Mouse (Mus musculus) forebrain, embryonic 14.5 days (tissue): ENCODE measurements around the gene Borcs6. TPM values are rescaled to one million over a fixed set of nuclear protein-coding genes. Genes with fewer than 3 reads are reported as not detected.
"Not testable (repeated sequence)": the region's sequence is repeated elsewhere in the genome, so short reads cannot be mapped to it uniquely, and the experiment has no call there.

Source experiments
- ATAC-seq: fragments of 200-750 bp; cut with Nextera tagmentation; 2 replicates; pipeline ENCODE4 v1.8.0; 2017; ENCODE audit warnings: mild to moderate bottlenecking, moderate library complexity
- DNase-seq: peaks from one replicate; pipeline ENCODE4 v3.0.0-alpha.2; 2015; ENCODE audit warnings: low spot score
- H3K27ac ChIP-seq: fragments of 300-500 bp; sonication (generic); 2 replicates; pipeline ENCODE4 v1.5.1; 2014; ENCODE audit warnings: low read depth, mild to moderate bottlenecking, control low read depth, low read length, moderate library complexity
- H3K27me3 ChIP-seq: fragments of 300-500 bp; sonication (generic); replicated peaks from 2 replicates; pipeline ENCODE4 v1.6.1; 2014; ENCODE audit warnings: low read length, control low read depth, mixed read lengths; ENCODE audit not compliant: control insufficient read depth, insufficient read depth
- H3K36me3 ChIP-seq: fragments of 300-500 bp; sonication (generic); 2 replicates; pipeline ENCODE4 v1.6.1; 2014; ENCODE audit warnings: low read length, control low read depth; ENCODE audit not compliant: control insufficient read depth, insufficient read depth
- H3K4me1 ChIP-seq: fragments of 300-500 bp; sonication (generic); 2 replicates; pipeline ENCODE4 v1.6.1; 2014; ENCODE audit warnings: antibody characterized with exemption, low read length, control low read depth; ENCODE audit not compliant: control insufficient read depth, insufficient read depth
- H3K4me2 ChIP-seq: fragments of 300-500 bp; sonication (generic); 2 replicates; pipeline ENCODE4 v1.6.1; 2014; ENCODE audit warnings: mild to moderate bottlenecking, control low read depth, low read length
- H3K4me3 ChIP-seq: fragments of 300-500 bp; sonication (generic); 2 replicates; pipeline ENCODE4 v1.5.1; 2014; ENCODE audit warnings: low read depth, low read length, control low read depth
- H3K9ac ChIP-seq: fragments of 300-500 bp; sonication (generic); 2 replicates; pipeline ENCODE4 v1.6.1; 2014; ENCODE audit warnings: mild to moderate bottlenecking, low read length, control low read depth, moderate library complexity
- H3K9me3 ChIP-seq: fragments of 300-500 bp; sonication (generic); replicated peaks from 2 replicates; pipeline ENCODE4 v1.6.1; 2016; ENCODE audit warnings: low read length, control low read depth, mixed read lengths; ENCODE audit not compliant: control insufficient read depth
- WGBS: fragments of 180-500 bp; shearing (Covaris S2); extraction: QIAGEN DNeasy Blood & Tissue Kit; methylation state at CpG from one replicate; pipeline ENCODE4 v1.1.7; 2014; 5-methylcytosine and 5-hydroxymethylcytosine counted together
- polyA plus RNA-seq: library from polyadenylated mRNA; unstranded; fragments of >200 nt; fragmentation: Nextera tagmentation; extraction: Ambion mirVana; gene quantifications from 2 replicates; pipeline ENCODE4 v1.2.1, GENCODE M21; 2014

The Borcs6 gene
- polyA plus RNA-seq, result 10.7 and 13.9 TPM in 2 replicates

- peak within 1 kb of the TSS; percentile 78 for H3K27ac ChIP-seq
- no peaks in the 10 kb centered on the region for H3K36me3 ChIP-seq
- H3K27me3 ChIP-seq, result no peaks in the 10 kb centered on the region
- H3K4me1 ChIP-seq, result peaks cover 15% of the 10 kb centered on the region
- WGBS, result under 1% methylated on average over 57 of the region's 64 CpGs
- H3K4me3 ChIP-seq, result peak within 1 kb of the TSS; percentile 87
- DNase-seq (peak; percentile 99), ATAC-seq (peak; percentile 94)
- peak within 1 kb of the TSS; percentile 83 for H3K9ac ChIP-seq
- no peaks in the 10 kb centered on the region for H3K9me3 ChIP-seq
- H3K4me2 ChIP-seq, result peak within 1 kb of the TSS; percentile 91
These were observed at the start of gene Borcs6 for GRCm38 (mm10) chr11:69059357-69059974. Gene Borcs6, plus strand, starts transcription at chr11:69059717.

GRCm38 (mm10) chr11:69010400-69011323 is 48.9 kb upstream of the Borcs6 start:
- H3K4me2 ChIP-seq, result no peak overlapping the region
- 88% methylated on average over 15 of the region's 15 CpGs for WGBS
- H3K9ac ChIP-seq, result no peak overlapping the region
- no peak overlapping the region for H3K4me3 ChIP-seq
- no peaks in the 10 kb centered on the region for H3K9me3 ChIP-seq
- peaks cover 3% of the 10 kb centered on the region; the same call in 1 of the 2 replicates for H3K4me1 ChIP-seq
- no peaks in the 10 kb centered on the region for H3K27me3 ChIP-seq
- ATAC-seq (no peak), DNase-seq (no peak)
- no peak overlapping the region for H3K27ac ChIP-seq
- no peaks in the 10 kb centered on the region for H3K36me3 ChIP-seq

- H3K4me3 ChIP-seq, result peak overlapping the region; percentile 51; the same call in 1 of the 2 replicates
- WGBS, result 67% methylated on average over 2 of the region's 2 CpGs
- not testable (repeated sequence) for H3K27me3 ChIP-seq, DNase-seq, H3K36me3 ChIP-seq, ATAC-seq, H3K4me1 ChIP-seq, H3K9me3 ChIP-seq
- peak overlapping the region; percentile 78; the same call in 1 of the 2 replicates for H3K9ac ChIP-seq
- 0 out of 2 replicates have a peak overlapping the region, but pooled peaks have one; percentile 82 for H3K27ac ChIP-seq
- H3K4me2 ChIP-seq, result peak overlapping the region; percentile 82
These were observed 48.1 kb upstream of the Borcs6 start for GRCm38 (mm10) chr11:69011445-69011844.

- H3K4me1 ChIP-seq, result peaks cover 11% of the 10 kb centered on the region
- peak overlapping the region; percentile 51 for H3K4me3 ChIP-seq
- WGBS, result 3% methylated on average over 18 of the region's 18 CpGs
- ATAC-seq, result peak; percentile 72
- H3K36me3 ChIP-seq, result no peaks in the 10 kb centered on the region
- peak; percentile 97 for DNase-seq
- H3K9ac ChIP-seq, result peak overlapping the region; percentile 78
- H3K27ac ChIP-seq, result peak overlapping the region; percentile 82
- H3K27me3 ChIP-seq, result no peaks in the 10 kb centered on the region
- peak overlapping the region; percentile 82 for H3K4me2 ChIP-seq
- H3K9me3 ChIP-seq, result no peaks in the 10 kb centered on the region
These were observed 47.4 kb upstream of the Borcs6 start for GRCm38 (mm10) chr11:69012071-69012601.

GRCm38 (mm10) chr11:69015644-69016441 is 43.7 kb upstream of the Borcs6 start, which contains the start of gene Ctc1:
Gene Ctc1, plus strand, starts transcription at chr11:69015911.
- H3K27me3 ChIP-seq, result no peaks in the 10 kb centered on the region
- ATAC-seq (peak; percentile 95), DNase-seq (peak; percentile 97)
- H3K4me2 ChIP-seq, result peak within 1 kb of the TSS; percentile 87
- H3K9me3 ChIP-seq, result no peaks in the 10 kb centered on the region
- H3K4me3 ChIP-seq, result peak within 1 kb of the TSS; percentile 65
- WGBS, result 3% methylated on average over 38 of the region's 38 CpGs
- peak within 1 kb of the TSS; percentile 89 for H3K9ac ChIP-seq
- peaks cover 9% of the 10 kb centered on the region for H3K4me1 ChIP-seq
- H3K27ac ChIP-seq, result peak within 1 kb of the TSS; percentile 87
- H3K36me3 ChIP-seq, result 0 out of 2 replicates have a peak, but pooled peaks cover 1% of the 10 kb centered on the region

- no peaks in the 10 kb centered on the region for H3K9me3 ChIP-seq
- 64% methylated on average over 3 of the region's 3 CpGs for WGBS
- H3K4me1 ChIP-seq, result peaks cover 9% of the 10 kb centered on the region
- ATAC-seq (no peak), DNase-seq (no peak)
- peak overlapping the region; percentile 87 for H3K4me2 ChIP-seq
- H3K27ac ChIP-seq, result peak overlapping the region; percentile 87; the same call in 1 of the 2 replicates
- peaks cover 10% of the 10 kb centered on the region for H3K36me3 ChIP-seq
- H3K27me3 ChIP-seq, result no peaks in the 10 kb centered on the region
- H3K9ac ChIP-seq, result peak overlapping the region; percentile 89
- peak overlapping the region; percentile 65 for H3K4me3 ChIP-seq
These were observed 42.8 kb upstream of the Borcs6 start for GRCm38 (mm10) chr11:69016755-69017154.

- ATAC-seq, result no peak
- H3K36me3 ChIP-seq, result peaks cover 50% of the 10 kb centered on the region
- no peak overlapping the region for H3K4me2 ChIP-seq
- H3K9ac ChIP-seq, result no peak overlapping the region
- H3K4me3 ChIP-seq, result no peak overlapping the region
- DNase-seq, result no peak
- no peaks in the 10 kb centered on the region for H3K9me3 ChIP-seq
- H3K27ac ChIP-seq, result no peak overlapping the region
- H3K27me3 ChIP-seq, result no peaks in the 10 kb centered on the region
- peaks cover 9% of the 10 kb centered on the region for H3K4me1 ChIP-seq
These were observed 38.8 kb upstream of the Borcs6 start for GRCm38 (mm10) chr11:69020691-69021090.

- H3K36me3 ChIP-seq, result peaks cover 100% of the 10 kb centered on the region
- H3K4me2 ChIP-seq, result no peak overlapping the region
- DNase-seq (no peak), ATAC-seq (no peak)
- H3K9ac ChIP-seq, result no peak overlapping the region
- H3K4me1 ChIP-seq, result no peaks in the 10 kb centered on the region
- no peak overlapping the region for H3K4me3 ChIP-seq
- H3K27ac ChIP-seq, result no peak overlapping the region
- H3K9me3 ChIP-seq, result no peaks in the 10 kb centered on the region
- 87% methylated on average over 3 of the region's 3 CpGs for WGBS
- no peaks in the 10 kb centered on the region for H3K27me3 ChIP-seq
These were observed 33.0 kb upstream of the Borcs6 start for GRCm38 (mm10) chr11:69026562-69026961.
